Mouse (Mus musculus) midbrain, embryonic 14.5 days (tissue): ENCODE data around the gene Nell1. TPM values are rescaled to one million over a fixed set of nuclear protein-coding genes. Genes with fewer than 3 reads are reported as not detected.

ENCODE experiments used
- polyA plus RNA-seq: library from polyadenylated mRNA; unstranded; fragments of >200 nt; fragmentation: Nextera tagmentation; extraction: Ambion mirVana; gene quantifications from 2 replicates; pipeline ENCODE4 v1.2.1, GENCODE M21; 2014

Nell1 gene
- polyA plus RNA-seq, 1 experiment from 2014 or later, result 21.3 TPM

Other genes with a start within 250 kb of the Nell1 start
- 2.2 and 2.7 TPM in 2 replicates for gene Htatip2, start 215.7 kb upstream of the Nell1 start, polyA plus RNA-seq
- 47.6 and 60.8 TPM in 2 replicates for gene Prmt3, start 196.5 kb upstream of the Nell1 start, polyA plus RNA-seq
- gene Slc6a5, start 64.7 kb upstream of the Nell1 start, polyA plus RNA-seq, result 0.34 and 0.46 TPM in 2 replicates